Mouse (Mus musculus) left cerebral cortex, postnatal 14 days (tissue): ENCODE results near the gene Tiprl. TPM values are rescaled to one million over a fixed set of nuclear protein-coding genes. Genes with fewer than 3 reads are reported as not detected.
A peak's percentile ranks its signal among the peaks of the same experiment; 100 is the strongest.

Source experiments
- DNase-seq, 2 experiments: peaks; one replicate each; pipeline ENCODE4 v3.0.0; 2021 to 2022; ENCODE audit warnings: low spot score in 2 of 2, mixed read lengths in 1 of 2
- intact Hi-C: fragments of 180-260 bp; cut with DNase I; formaldehyde crosslinking; loops from one replicate; pipeline ENCODE4 v1.15.1; 2025
- total RNA-seq, 2 experiments: library from RNA; stranded (reverse); gene quantifications; 2 replicates each; pipeline ENCODE4 v1.2.3; 2021

Tiprl gene
- total RNA-seq, 2 experiments from 2014 or later: 65.1 to 67.6 TPM

- intact Hi-C loops: no loop called here
- no peak for DNase-seq
Measured at GRCm38 (mm10) chr1:165215831-165216230, 21.0 kb downstream of the Tiprl start.

- no peak for DNase-seq
- intact Hi-C loops: no loop called here
Measured at GRCm38 (mm10) chr1:165205591-165205990, 31.2 kb downstream of the Tiprl start.

- DNase-seq: no peak
- intact Hi-C loops: no loop called here
Measured at GRCm38 (mm10) chr1:165203488-165204035, 33.2 kb downstream of the Tiprl start.

GRCm38 (mm10) chr1:165201445-165202012 lies 35.3 kb downstream of the Tiprl start:
- intact Hi-C loops: no loop called here
- no peak for DNase-seq

GRCm38 (mm10) chr1:165200748-165201147 lies 36.0 kb downstream of the Tiprl start:
- intact Hi-C loops: no loop called here
- no peak for DNase-seq

GRCm38 (mm10) chr1:165199639-165200038 lies 37.2 kb downstream of the Tiprl start:
- no peak for DNase-seq
- intact Hi-C loops: no loop called here

- no peak for DNase-seq
- intact Hi-C loops: no loop called here
Measured at GRCm38 (mm10) chr1:165198951-165199350, 37.8 kb downstream of the Tiprl start.

GRCm38 (mm10) chr1:165197875-165198274 lies 38.9 kb downstream of the Tiprl start:
- intact Hi-C loops: no loop called here
- no peak for DNase-seq

- no peak for DNase-seq
- intact Hi-C loops: no loop called here
Measured at GRCm38 (mm10) chr1:165195396-165195960, 41.3 kb downstream of the Tiprl start.

- intact Hi-C loops: no loop called here
- no peak for DNase-seq
Measured at GRCm38 (mm10) chr1:165194662-165195013, 42.2 kb downstream of the Tiprl start.

- intact Hi-C loops: no loop called here
- DNase-seq: peak; percentile 51 to 72
Measured at GRCm38 (mm10) chr1:165193880-165194661, 42.7 kb downstream of the Tiprl start, which contains the start of gene Sft2d2. Sft2d2 (minus strand) TSS chr1:165194438.

GRCm38 (mm10) chr1:165193426-165193825 lies 43.4 kb downstream of the Tiprl start:
- DNase-seq: no peak
- intact Hi-C loops: no loop called here

GRCm38 (mm10) chr1:165192714-165193264 lies 44.0 kb downstream of the Tiprl start:
- intact Hi-C loops: no loop called here
- DNase-seq: no peak

- intact Hi-C loops: no loop called here
- no peak for DNase-seq
Measured at GRCm38 (mm10) chr1:165192102-165192501, 44.7 kb downstream of the Tiprl start.

- intact Hi-C loops: no loop called here
- no peak for DNase-seq
Measured at GRCm38 (mm10) chr1:165191611-165192010, 45.2 kb downstream of the Tiprl start.

GRCm38 (mm10) chr1:165190571-165191273 lies 46.1 kb downstream of the Tiprl start:
- DNase-seq: no peak
- intact Hi-C loops: no loop called here

GRCm38 (mm10) chr1:165190068-165190467 lies 46.7 kb downstream of the Tiprl start:
- intact Hi-C loops: no loop called here
- DNase-seq: no peak

GRCm38 (mm10) chr1:165188806-165189580 lies 47.8 kb downstream of the Tiprl start:
- intact Hi-C loops: no loop called here
- DNase-seq: no peak

GRCm38 (mm10) chr1:165187357-165187756 lies 49.4 kb downstream of the Tiprl start:
- peak in 1 of 2 experiments; percentile 20 for DNase-seq
- intact Hi-C loops: no loop called here
